Mouse (Mus musculus): ENCODE results near the gene Prpf8. TPM values are rescaled to one million over a fixed set of nuclear protein-coding genes. Genes with fewer than 3 reads are reported as not detected.
A peak's percentile ranks its signal among the peaks of the same experiment; 100 is the strongest.

Prpf8 gene
- polyA plus RNA-seq, 1 experiment = 104 TPM

- no peak for TF ChIP-seq USF1 (IDR thresholded peaks at IDR 0.05; ENCODE audit: low read depth)
- TF ChIP-seq CTCF (IDR thresholded peaks at IDR 0.05; ENCODE audit: control insufficient read depth, insufficient read depth, insufficient read length) = peak; percentile 94
- TF ChIP-seq FOSL1 (IDR thresholded peaks at IDR 0.05; ENCODE audit: insufficient read depth, low read length, poor library complexity, severe bottlenecking) = no peak
- TF ChIP-seq MYOG (IDR thresholded peaks at IDR 0.05; ENCODE audit: control insufficient read depth, extremely low read depth, insufficient read length) = no peak
- Histone ChIP-seq H3ac (ENCODE audit: control insufficient read depth, insufficient read length, low read depth) (peak overlapping the region; percentile 13), H3K79me3 (ENCODE audit: low read depth) (no peaks in the 10 kb centered on the region), H3K27me3 (ENCODE audit: control insufficient read depth, insufficient read depth, insufficient read length) (no peaks in the 10 kb centered on the region), H3K79me2 (ENCODE audit: control insufficient read depth, insufficient read depth) (no peaks in the 10 kb centered on the region), H3K4me3 (ENCODE audit: insufficient read depth, poor library complexity, severe bottlenecking) (no peak overlapping the region), H3K36me3 (ENCODE audit: control insufficient read depth, insufficient read depth) (peaks cover 52% of the 10 kb centered on the region)
These were observed 24.0 kb downstream of the Prpf8 start for GRCm38 (mm10) chr11:75510627-75510993.

GRCm38 (mm10) chr11:75511213-75511612, 24.6 kb downstream of the Prpf8 start:
- TF ChIP-seq MYOD1 (IDR thresholded peaks at IDR 0.05; ENCODE audit: control insufficient read depth, insufficient read length, low read depth) = no peak
- peaks cover 46% of the 10 kb centered on the region for H3K36me3 ChIP-seq (ENCODE audit: control insufficient read depth, insufficient read depth)
- H3K79me2 ChIP-seq (ENCODE audit: control insufficient read depth, insufficient read depth) = no peaks in the 10 kb centered on the region
- H3K4me3 ChIP-seq (ENCODE audit: insufficient read depth, poor library complexity, severe bottlenecking) = no peak overlapping the region
- H3K79me3 ChIP-seq (ENCODE audit: low read depth) = no peaks in the 10 kb centered on the region
- no peak overlapping the region for H3ac ChIP-seq (ENCODE audit: control insufficient read depth, insufficient read length, low read depth)
- H3K27me3 ChIP-seq (ENCODE audit: control insufficient read depth, insufficient read depth, insufficient read length) = no peaks in the 10 kb centered on the region

GRCm38 (mm10) chr11:75512301-75513018, 25.8 kb downstream of the Prpf8 start:
- no peaks in the 10 kb centered on the region for H3K79me3 ChIP-seq (ENCODE audit: low read depth)
- no peak overlapping the region for H3ac ChIP-seq (ENCODE audit: control insufficient read depth, insufficient read length, low read depth)
- TF ChIP-seq CEBPB (IDR thresholded peaks at IDR 0.05; ENCODE audit: low read depth) (no peak), CTCF (IDR thresholded peaks at IDR 0.05; ENCODE audit: control insufficient read depth, insufficient read depth, insufficient read length) (no peak), MAX (IDR thresholded peaks at IDR 0.05) (no peak), MYOD1 (IDR thresholded peaks at IDR 0.05; ENCODE audit: control insufficient read depth, insufficient read length, low read depth) (no peak), USF1 (IDR thresholded peaks at IDR 0.05; ENCODE audit: low read depth) (no peak), FOSL1 (IDR thresholded peaks at IDR 0.05; ENCODE audit: insufficient read depth, low read length, poor library complexity, severe bottlenecking) (no peak), MYOG (IDR thresholded peaks at IDR 0.05; ENCODE audit: control insufficient read depth, extremely low read depth, insufficient read length) (no peak)
- H3K4me3 ChIP-seq (ENCODE audit: insufficient read depth, poor library complexity, severe bottlenecking) = no peak overlapping the region
- no peaks in the 10 kb centered on the region for H3K79me2 ChIP-seq (ENCODE audit: control insufficient read depth, insufficient read depth)
- H3K36me3 ChIP-seq (ENCODE audit: control insufficient read depth, insufficient read depth) = peaks cover 34% of the 10 kb centered on the region
- H3K27me3 ChIP-seq (ENCODE audit: control insufficient read depth, insufficient read depth, insufficient read length) = no peaks in the 10 kb centered on the region

GRCm38 (mm10) chr11:75513336-75513735, 26.7 kb downstream of the Prpf8 start, which contains the start of gene Scarf1:
Gene Scarf1 (plus strand): TSS chr11:75513540.
- H3K4me3 ChIP-seq (ENCODE audit: insufficient read depth, poor library complexity, severe bottlenecking) = no peak within 1 kb of the TSS
- H3ac ChIP-seq (ENCODE audit: control insufficient read depth, insufficient read length, low read depth) = no peak within 1 kb of the TSS
- H3K79me3 ChIP-seq (ENCODE audit: low read depth) = no peaks in the 10 kb centered on the region
- TF ChIP-seq CEBPB (IDR thresholded peaks at IDR 0.05; ENCODE audit: low read depth) (no peak), MYOG (IDR thresholded peaks at IDR 0.05; ENCODE audit: control insufficient read depth, extremely low read depth, insufficient read length) (no peak), MYOD1 (IDR thresholded peaks at IDR 0.05; ENCODE audit: control insufficient read depth, insufficient read length, low read depth) (no peak), FOSL1 (IDR thresholded peaks at IDR 0.05; ENCODE audit: insufficient read depth, low read length, poor library complexity, severe bottlenecking) (no peak), USF1 (IDR thresholded peaks at IDR 0.05; ENCODE audit: low read depth) (no peak), MAX (IDR thresholded peaks at IDR 0.05) (no peak), CTCF (IDR thresholded peaks at IDR 0.05; ENCODE audit: control insufficient read depth, insufficient read depth, insufficient read length) (no peak)
- peaks cover 25% of the 10 kb centered on the region for H3K36me3 ChIP-seq (ENCODE audit: control insufficient read depth, insufficient read depth)
- H3K79me2 ChIP-seq (ENCODE audit: control insufficient read depth, insufficient read depth) = no peaks in the 10 kb centered on the region
- no peaks in the 10 kb centered on the region for H3K27me3 ChIP-seq (ENCODE audit: control insufficient read depth, insufficient read depth, insufficient read length)

GRCm38 (mm10) chr11:75515186-75515585, 28.6 kb downstream of the Prpf8 start:
- Histone ChIP-seq H3K27me3 (ENCODE audit: control insufficient read depth, insufficient read depth, insufficient read length) (no peaks in the 10 kb centered on the region), H3K79me3 (ENCODE audit: low read depth) (no peaks in the 10 kb centered on the region), H3ac (ENCODE audit: control insufficient read depth, insufficient read length, low read depth) (no peak overlapping the region), H3K36me3 (ENCODE audit: control insufficient read depth, insufficient read depth) (peaks cover 10% of the 10 kb centered on the region), H3K79me2 (ENCODE audit: control insufficient read depth, insufficient read depth) (no peaks in the 10 kb centered on the region), H3K4me3 (ENCODE audit: insufficient read depth, poor library complexity, severe bottlenecking) (no peak overlapping the region)
- no peak for TF ChIP-seq CEBPB (IDR thresholded peaks at IDR 0.05; ENCODE audit: low read depth)
- TF ChIP-seq USF1 (IDR thresholded peaks at IDR 0.05; ENCODE audit: low read depth) = no peak
- no peak for TF ChIP-seq FOSL1 (IDR thresholded peaks at IDR 0.05; ENCODE audit: insufficient read depth, low read length, poor library complexity, severe bottlenecking)
- no peak for TF ChIP-seq CTCF (IDR thresholded peaks at IDR 0.05; ENCODE audit: control insufficient read depth, insufficient read depth, insufficient read length)
- no peak for TF ChIP-seq MYOD1 (IDR thresholded peaks at IDR 0.05; ENCODE audit: control insufficient read depth, insufficient read length, low read depth)
- no peak for TF ChIP-seq MYOG (IDR thresholded peaks at IDR 0.05; ENCODE audit: control insufficient read depth, extremely low read depth, insufficient read length)
- no peak for TF ChIP-seq MAX (IDR thresholded peaks at IDR 0.05)

Data from C2C12 (cell line).